27 mouse cellular contexts compared by ENCODE assay signal in genomic region chr17:63183431-63183830, GRCm38 (mm10).
DNase-seq lines count a peak whose midpoint lies in the region; ATAC-seq and TF ChIP-seq lines count a peak whose summit lies in the region.
"Had no signal": no experiment of that assay in that cellular context is flagged by ENCODE, and none has a peak within 500 bp of the region (broad histone marks: within the 10 kb centered on the region; RNA-seq: fewer than 3 reads in every experiment).

No protein-coding gene starts in this region.

- no peak overlapping the region for H3K9ac ChIP-seq in ES-Bruce4 (ENCODE audit: low read depth, poor library complexity, severe bottlenecking)
- H3K9ac ChIP-seq: forebrain, embryonic 13.5 days; heart, embryonic 12.5 days; heart, embryonic 15.5 days; hindbrain, embryonic 14.5 days had no signal

- no peak for TF ChIP-seq POLR2A in ES-Bruce4 (IDR thresholded peaks at IDR 0.05; ENCODE audit: insufficient read depth, low read length)

- H3K4me3 ChIP-seq in ES-Bruce4 (ENCODE audit: low read depth, low read length): no peak overlapping the region
- H3K4me3 ChIP-seq: forebrain, embryonic 10.5 days; forebrain, embryonic 13.5 days; heart, embryonic 12.5 days; heart, embryonic 15.5 days had no signal

- 0 out of 2 replicates have a peak, but pooled peaks have one; percentile 38 for TF ChIP-seq EP300 in ES-Bruce4 (IDR thresholded peaks at IDR 0.05; ENCODE audit: insufficient read depth, low read depth, low read length)

- peaks cover 4% of the 10 kb centered on the region for H3K4me1 ChIP-seq in ES-Bruce4 (ENCODE audit: control insufficient read depth, insufficient read depth, low read length)
- H3K4me1 ChIP-seq: heart, embryonic 15.5 days had no signal

- peak; percentile 57; the same call in 1 of the 2 replicates for ATAC-seq in megakaryocyte-erythroid progenitor cell, adult 5-6 weeks (replicated peaks; ENCODE audit: low FRiP score, low TSS enrichment, poor library complexity, severe bottlenecking)
- ATAC-seq: CD4-positive, CD25-positive, alpha-beta regulatory T cell, adult 4 months; forebrain, embryonic 13.5 days; forebrain, embryonic 16.5 days; hindbrain, postnatal 0 days; inflammation-experienced regulatory T-cells, adult 6 months; intestine, embryonic 16.5 days had no signal

- no peak for TF ChIP-seq CTCF in ES-Bruce4 (IDR thresholded peaks at IDR 0.05; ENCODE audit: low read depth, low read length)

- no peak overlapping the region for H3K27ac ChIP-seq in ES-Bruce4 (ENCODE audit: insufficient read depth, low read length)
- H3K27ac ChIP-seq: forebrain, embryonic 10.5 days; forebrain, embryonic 13.5 days; heart, embryonic 15.5 days; hindbrain, embryonic 14.5 days; hindbrain, postnatal 0 days had no signal

- no peaks in the 10 kb centered on the region for H3K36me3 ChIP-seq in ES-Bruce4 (ENCODE audit: control insufficient read depth, insufficient read depth, low read length, poor library complexity, severe bottlenecking)
- H3K36me3 ChIP-seq: forebrain, embryonic 10.5 days; heart, embryonic 12.5 days; heart, embryonic 15.5 days had no signal

- peak; percentile 11 for DNase-seq in ES-CJ7 (ENCODE audit: low read depth, low spot score)
- DNase-seq in ZHBTc4 (ENCODE audit: low read depth, low spot score): peak; percentile 16
- no peak for DNase-seq in testis, postnatal 10 days (ENCODE audit: low spot score)
- no peak for DNase-seq in left cerebral cortex, adult 8-10 months (ENCODE audit: low spot score in 2 of 2)
- DNase-seq: adrenal gland, adult 8-10 months; adrenal gland, postnatal 25 days; cerebellum, adult 11-12 months; cerebellum, adult 8-10 months; cerebellum, postnatal 10 days; cerebellum, postnatal 36 days; gastrocnemius, postnatal 10 days; gastrocnemius, postnatal 36 days; heart, adult 18-20 months; heart, postnatal 10 days; heart, postnatal 4 days had no signal

- no peaks in the 10 kb centered on the region for H3K9me3 ChIP-seq in ES-Bruce4 (replicated peaks; ENCODE audit: control insufficient read depth, insufficient read depth, low read length, poor library complexity, severe bottlenecking)
- H3K9me3 ChIP-seq: forebrain, embryonic 10.5 days; forebrain, embryonic 13.5 days; heart, embryonic 12.5 days; heart, embryonic 15.5 days had no signal

- no peaks in the 10 kb centered on the region for H3K27me3 ChIP-seq in ES-Bruce4 (ENCODE audit: control insufficient read depth, insufficient read depth, low read length, poor library complexity, severe bottlenecking)
- H3K27me3 ChIP-seq: heart, embryonic 12.5 days; heart, embryonic 15.5 days had no signal

Comparison
In these comparisons a context has a peak if more than half of its experiments do, and no peak if none do; other contexts are left out.
1. DNase-seq: peak in ES-CJ7 (single experiment) and ZHBTc4 (single experiment); none in testis, postnatal 10 days (single experiment) and left cerebral cortex, adult 8-10 months (0 of 2).